Mouse (Mus musculus) kidney, postnatal 25 days (tissue): ENCODE measurements around the gene 1700020D05Rik.

Experiments used
- DNase-seq, 2 experiments: peaks; one replicate each; pipeline ENCODE4 v3.0.0; 2021; ENCODE audit warnings: mixed read lengths in 2 of 2

1700020D05Rik gene

DNA sequence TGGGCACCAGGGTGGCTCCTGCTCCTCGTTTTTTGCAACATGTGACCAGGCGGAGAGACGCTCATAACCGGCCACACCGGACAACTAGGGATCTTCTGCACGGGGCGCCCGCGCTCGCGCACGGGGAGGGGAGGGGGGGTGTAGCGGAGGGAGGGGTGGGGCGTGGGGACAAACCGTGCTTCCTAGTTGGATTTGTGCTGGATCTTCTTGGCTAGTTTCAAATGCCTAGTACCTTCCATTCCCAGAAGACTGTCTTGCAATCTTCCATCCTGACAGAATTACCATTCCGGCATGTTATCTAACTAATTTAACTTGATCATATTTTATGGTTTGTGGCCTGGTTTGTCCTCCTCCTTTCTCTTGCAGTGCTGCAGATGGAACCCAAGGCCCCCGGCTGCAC is at the start of gene 1700020D05Rik:
TSS of gene 1700020D05Rik (minus strand) at position 101 of the 400 bp plus-strand sequence.
- DNase-seq = no peak

DNA sequence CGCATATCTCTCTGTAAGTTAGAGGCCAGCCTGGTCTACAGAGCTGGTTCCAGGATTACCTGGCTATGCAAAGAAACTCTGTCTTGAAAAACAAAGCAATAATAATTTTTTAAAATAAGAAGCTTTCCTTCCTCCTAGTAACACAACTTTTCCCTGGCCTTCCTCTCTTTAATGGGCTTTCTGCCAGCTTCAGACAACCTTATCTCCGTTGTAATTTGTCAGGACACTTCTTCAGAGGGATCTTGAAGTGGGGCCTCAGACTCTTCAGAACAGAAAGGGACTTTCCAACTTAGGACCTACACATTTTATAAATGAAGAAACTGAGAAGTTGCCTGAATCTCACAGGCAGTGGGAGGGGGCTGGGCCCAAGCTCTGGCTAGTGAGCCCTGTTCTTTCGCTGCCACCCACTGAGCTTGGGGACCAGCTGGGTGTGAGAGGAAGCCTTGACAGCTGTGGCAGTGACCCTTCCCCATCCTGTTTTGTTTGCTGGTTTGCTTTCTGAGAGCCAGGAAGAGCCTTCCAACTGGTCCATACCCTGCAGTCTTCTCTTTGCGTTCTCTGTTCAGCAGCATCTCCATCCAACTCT is 44.0 kb upstream of the 1700020D05Rik start:
- no peak for DNase-seq

DNA sequence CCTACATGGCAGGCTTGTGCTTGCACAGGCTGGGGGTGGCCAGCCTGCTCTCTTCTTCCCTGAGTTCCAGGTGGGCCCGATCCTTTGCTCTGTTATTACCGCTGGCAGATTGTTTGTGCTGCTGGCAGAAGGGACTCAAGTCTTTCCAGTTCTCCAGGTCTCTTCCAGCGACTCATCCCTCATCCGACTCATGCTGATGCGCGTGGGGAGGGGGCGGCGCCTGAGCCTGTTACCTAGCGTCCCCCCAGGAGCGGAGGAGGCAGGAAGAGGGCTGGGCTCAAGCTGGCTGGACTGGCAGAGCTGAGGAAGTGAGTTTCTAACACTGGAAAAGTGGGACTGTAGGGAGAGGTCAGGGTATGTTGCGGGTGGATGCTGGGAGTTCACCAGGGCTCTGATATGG is 40.4 kb upstream of the 1700020D05Rik start:
- no peak for DNase-seq

DNA sequence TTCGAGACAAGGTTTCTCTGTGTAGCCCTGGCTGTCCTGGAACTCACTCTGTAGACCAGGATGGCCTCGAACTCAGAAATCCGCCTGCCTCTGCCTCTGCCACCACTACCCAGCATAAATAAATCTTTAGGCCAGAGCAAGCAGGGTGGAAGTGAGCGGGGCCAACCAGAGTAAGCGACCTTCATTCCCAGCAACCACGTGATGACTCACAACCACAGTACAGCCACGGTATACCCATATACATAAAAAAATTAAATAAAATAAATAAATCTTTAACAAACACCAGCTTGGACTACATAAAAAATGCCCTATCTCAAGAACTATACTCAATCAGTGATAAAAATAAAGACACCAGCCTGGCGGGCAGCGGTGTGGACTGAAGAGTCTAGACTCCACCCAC is 39.8 kb upstream of the 1700020D05Rik start:
- DNase-seq = no peak

DNA sequence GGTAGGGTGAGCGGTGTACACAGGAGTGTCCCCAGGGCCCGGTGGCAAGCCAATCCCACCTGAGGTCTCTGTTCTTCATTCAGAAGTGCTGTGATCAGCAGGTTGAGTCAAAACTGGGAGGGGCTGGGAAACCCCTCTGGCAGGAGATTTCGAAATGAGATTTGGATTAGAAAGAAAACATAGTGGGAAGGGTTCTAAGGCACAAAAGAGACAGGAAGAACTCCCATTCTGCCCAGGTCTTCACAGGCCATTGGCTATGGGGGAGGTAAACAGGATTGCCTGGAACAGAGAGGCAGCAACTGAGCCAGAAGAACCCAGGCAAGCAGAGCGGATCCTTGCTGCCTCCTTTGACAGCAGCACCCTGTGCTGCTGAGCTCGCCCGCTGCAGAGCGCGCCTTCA is 35.2 kb upstream of the 1700020D05Rik start:
- no peak for DNase-seq

DNA sequence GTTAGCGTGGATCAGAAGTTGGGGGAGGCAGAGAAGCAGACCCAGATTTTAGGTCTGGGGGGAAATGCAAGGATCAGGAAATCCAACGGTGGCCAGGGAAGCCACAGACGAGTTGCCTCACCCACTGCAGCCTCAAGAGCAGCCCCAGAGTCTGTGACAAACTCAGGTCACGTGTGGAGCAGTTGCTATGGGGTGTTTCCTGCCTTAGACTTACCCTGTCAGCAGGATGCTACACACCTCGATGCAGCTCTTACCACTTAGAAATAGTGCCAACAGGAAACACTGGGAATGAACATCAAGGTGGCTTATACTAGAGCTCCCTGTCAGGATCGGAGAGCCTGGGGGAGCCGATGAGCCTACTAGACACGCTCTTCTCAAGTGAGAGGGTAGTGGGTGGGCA is 28.9 kb upstream of the 1700020D05Rik start:
- no peak for DNase-seq

DNA sequence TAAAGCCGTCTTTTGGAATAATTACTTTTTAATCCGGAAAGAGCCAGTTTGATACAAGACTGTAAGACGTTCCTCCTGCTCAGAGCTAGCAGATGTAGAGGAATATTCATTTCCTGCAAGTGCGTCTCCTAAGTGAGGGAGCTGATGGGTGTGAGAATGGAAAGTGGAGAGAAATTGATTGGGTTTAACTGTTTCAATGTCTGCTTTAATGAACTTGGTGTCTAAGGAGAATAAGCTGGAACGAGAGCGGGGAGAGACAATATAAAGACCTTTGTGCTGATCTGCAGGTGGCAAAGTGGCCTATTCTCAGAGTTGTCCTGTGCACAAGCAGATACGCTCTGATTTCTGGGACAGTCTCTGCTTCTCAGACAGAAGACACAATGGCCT is 26.5 kb upstream of the 1700020D05Rik start:
- no peak for DNase-seq

DNA sequence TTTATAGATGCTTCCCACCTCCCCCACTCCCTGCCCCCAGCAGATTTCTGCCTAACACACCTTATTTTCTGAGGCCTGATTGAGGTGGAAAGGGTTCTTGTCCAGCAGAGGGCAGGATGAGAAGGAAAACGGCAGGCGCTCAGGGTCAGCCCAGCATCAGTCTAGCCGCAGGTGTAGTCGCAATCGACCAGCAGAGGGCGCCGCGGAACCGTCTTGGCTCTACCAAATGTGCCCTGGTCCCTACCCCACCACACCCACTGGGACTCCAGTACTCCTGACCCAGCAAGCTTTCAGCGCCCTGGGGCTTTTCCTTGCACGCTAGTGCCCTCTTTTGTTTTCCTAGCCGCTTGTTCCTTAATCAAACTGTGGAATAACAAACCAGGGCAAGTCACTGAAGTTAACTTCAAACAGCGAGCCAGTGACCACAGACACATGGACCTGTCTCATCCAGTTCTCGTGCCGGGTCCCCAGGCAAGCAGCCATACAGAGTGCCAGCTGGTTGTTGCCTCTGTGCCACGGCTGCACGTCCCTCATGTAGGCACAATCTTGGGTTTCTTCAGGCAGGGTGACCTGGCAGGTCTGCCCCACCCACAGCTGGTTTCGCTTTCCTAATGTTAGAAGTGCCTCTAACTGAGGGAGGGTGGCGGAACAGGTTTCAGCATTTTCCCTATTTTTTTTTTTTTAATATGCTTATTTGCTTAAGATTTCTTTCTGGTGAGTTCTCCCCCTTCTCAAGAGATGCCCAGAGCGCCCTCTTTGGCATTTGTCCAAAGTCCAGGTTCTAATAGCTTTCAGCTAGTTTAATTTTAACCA is 25.9 kb upstream of the 1700020D05Rik start:
- DNase-seq = peak; percentile 97 to 99

DNA sequence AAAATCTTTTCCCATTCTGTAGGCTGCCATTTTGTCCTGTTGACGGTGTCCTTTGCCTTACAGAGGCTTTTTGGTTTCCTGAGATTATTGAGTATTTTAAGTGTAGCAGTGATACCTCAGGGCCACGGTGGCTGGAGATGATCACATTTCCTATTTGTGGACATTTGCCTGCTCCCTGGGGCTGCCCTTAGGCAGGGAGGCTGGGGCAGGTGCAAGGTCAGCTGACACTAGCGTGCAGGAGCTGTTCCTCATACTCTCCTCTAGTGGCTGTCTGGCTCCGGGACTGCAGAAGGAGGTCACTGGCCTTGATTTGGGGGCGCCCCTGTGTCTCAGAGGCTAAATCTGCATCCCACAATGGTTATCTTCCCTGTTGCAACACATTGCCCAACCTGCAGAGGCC is 21.6 kb upstream of the 1700020D05Rik start:
- no peak for DNase-seq

DNA sequence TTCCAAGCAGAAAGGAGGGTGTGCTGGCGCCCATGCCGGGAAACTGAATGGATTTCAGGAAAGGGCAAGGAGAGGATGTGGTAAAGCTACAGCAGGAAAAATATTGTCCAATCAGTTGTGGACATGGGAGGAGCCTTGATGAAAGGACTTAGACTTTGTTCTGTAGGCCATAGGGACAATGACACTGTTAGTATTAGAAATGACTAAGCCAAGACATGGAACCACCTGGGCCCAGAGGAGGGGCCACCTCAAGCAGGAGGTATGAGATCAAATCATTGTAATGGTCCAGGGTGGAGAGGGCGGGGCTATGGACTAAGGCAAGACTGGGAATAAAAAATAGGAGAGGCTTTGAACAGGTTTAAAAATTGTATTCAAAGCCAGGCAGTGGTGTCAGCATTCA is 15.1 kb upstream of the 1700020D05Rik start:
- no peak for DNase-seq

DNA sequence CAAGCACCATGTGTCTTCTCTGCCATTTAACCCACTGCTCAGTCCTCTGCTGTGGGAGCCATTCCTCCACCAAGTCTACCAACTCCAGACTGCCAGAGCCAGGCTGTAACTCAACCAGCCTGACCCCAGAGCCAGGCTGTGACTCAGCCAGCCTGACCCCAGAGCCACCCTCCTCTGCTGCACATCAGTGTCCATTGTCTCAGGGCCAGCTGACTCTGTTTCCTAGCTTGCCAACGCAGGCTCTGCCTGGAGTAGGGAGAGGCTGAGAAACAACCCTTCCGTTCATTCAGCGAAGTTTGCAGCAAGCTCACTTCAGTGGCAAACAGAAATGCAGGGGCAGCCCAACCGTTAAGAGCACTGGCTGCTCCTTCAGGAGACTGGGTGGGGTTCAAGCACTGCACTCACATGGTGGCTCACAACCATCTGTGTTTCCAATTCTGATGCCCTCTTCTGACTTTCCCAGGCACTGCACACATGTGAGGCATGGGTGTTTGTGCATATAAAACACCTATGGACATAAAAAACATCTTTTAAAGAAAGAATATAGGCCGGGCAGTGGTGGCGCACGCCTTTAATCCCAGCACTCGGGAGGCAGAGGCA is 13.4 kb upstream of the 1700020D05Rik start:
- no peak for DNase-seq

DNA sequence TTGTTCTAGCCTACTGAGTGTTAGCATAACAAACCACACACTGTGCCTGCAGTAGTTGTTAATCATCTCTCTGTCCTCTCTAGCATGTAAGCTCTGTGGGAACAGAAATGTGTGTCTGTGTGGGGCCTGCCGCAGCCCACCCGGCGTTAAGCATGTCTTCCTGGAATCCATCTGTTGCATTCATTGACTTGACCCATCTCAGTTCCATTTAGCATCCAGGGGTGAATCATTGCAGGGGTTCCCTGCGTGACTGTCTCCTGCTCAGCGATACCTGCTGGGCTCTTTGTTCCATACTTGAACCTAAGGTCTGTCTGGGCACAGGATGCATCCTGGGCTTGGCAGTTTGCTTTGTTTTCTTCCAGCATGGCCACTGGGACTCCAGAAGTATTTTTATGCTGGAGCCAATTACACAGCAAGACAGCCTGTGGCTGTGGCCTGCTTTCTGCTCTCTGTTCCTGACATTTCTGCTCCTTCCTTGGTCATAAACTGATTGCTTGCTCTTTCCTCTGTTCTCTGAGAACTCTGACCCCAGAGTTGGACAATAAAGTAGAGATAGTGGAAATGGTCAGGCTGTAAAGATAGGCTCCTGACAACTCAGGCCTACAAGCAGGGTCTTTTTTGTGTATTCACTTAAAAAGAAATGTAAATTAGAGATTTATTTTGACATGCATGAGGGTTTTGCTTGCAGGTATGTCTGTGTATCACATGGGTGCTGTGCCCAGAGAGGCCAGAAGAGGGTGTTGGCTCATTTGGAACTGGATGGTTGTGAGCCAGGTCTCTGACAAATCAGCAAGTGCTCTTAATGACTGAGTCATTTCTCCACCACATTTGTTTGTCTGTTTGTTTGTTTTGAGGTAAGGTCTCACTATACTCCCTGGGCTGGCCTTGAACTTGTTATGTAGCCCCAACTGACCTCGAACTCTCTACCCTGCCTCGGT is 12.5 kb upstream of the 1700020D05Rik start:
- no peak for DNase-seq

DNA sequence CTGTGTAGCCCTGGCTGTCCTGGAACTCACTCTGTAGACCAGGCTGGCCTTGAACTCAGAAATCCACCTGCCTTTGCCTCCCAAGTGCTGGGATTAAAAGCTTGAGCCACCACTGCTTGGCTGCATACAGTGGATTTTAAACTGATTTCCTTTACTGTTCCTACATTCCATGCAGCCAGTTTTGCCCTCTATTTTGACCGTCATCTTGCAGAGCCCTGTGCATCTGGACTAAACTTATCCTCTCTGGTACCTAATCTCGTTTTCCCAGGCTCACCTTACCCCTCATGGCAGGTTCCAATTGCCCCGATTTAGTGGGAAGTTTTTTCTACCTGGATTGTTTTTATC is 9.4 kb upstream of the 1700020D05Rik start:
- no peak for DNase-seq

DNA sequence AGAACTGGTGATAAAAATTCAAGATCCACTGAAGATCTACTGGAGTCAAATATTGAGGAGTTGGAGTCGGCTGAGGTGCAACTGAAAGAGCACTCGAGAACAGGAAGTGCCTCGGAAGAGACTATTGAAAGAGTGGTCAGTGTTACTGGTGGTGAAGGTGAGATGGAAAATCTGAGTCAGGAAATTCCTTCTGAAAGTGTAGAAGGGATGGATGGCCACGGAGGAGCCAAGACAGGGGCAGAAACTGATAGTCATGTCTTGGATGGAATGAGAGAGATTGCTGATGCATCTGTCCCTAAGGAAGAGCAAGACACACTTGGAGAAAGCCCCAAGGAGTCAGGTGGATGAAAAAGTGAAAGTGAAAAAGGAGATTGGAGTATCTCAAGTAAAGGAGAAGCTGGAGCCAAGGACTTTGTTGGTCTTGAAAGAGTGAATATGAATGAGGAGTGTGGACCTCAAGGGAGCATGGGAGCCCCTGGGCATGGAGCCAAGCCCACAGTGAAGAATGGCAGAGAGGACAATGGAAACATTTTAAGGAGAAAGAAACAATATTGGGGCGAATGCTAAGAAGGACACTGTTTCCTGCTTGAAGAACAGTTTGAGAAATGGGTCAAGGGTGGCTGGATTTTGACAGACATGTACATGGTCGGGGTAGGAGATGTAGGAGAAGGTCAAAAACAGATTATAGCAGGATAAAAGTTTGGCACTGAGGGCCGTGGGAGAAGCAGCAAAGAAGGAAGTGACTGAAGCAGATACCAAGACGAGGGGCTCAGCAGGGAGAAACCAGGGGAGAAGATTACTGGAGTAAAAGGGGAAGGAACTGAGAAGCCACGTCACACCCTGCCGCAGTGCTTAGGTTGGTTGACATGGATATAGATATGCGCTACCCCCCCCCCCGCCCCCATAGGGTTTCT is 8.8 kb upstream of the 1700020D05Rik start:
- no peak for DNase-seq

DNA sequence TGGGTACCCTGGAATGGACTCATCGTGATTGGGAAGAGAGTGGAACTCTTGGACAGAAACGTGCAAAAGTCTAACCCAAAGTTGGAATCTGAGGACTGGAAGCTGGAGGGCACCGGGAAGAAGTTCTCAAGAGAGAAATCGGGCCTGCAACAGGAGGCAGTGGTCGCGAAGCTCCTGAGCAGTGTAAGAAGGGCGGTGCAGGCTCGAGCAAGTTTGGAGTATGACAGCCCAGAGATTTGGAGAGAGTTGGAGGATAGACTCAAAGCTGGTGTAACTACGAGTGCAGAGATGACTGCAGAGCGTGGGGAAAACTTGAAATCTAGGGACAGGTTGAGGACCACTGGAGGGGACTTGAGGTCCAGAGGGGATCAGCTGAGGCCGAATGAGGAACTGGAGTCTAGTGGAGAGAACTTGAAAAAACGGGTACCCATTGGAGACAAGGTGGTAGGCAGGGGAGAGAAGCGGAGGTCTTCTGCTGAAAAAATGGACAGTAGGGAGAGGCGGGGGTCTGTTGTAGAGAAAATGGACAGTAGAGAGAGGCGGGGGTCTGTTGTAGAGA is 7.6 kb upstream of the 1700020D05Rik start:
- no peak for DNase-seq

DNA sequence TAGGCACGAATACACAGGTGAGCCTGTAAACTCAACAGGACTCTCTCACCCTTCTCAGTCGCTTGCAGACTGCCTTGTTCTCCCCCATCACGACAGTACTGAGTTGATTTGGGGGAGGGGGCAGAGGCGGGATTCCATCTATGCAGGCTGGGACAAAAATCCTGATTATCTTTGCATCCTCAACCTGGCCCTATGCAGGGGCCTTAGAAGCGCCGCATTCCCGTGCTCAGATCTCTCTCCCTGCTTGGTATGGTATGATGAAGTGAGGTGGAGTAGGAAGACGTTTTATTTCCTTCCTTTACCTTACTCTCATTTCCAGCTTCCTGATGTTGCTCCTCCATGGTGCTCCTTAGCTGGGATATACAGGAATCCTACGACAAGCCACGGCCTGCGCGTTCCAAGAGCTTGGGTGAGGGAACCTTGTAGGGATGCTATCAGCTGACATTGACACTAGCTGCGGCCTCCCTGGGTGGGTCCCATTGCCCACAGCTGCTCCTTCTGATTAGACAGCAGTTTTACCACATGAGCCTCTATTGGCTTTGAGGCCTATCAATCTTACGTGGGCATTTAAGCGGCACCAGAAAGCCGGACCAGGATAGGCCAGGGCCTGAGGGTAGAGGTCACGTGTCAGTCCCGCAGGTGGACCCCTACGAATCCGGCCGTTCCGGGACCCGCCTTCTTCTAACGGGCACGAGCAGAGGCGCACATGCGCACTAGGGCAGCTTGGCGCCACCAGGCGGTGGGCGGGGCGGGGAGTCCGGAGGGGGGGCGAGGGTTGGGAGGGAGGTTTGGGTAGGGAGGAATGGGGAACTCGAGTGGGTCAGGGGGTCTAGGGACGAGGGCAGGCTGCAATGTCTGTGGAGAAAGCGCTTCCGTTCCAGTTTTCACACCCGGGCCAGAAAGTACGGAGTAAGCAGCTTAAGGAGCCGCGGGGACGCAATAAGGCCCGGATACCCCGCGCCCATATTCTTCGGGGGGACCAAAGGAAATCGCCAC is 6.7 kb upstream of the 1700020D05Rik start, which contains the start of gene Snx32:
TSS of gene Snx32 (minus strand) at position 508 of the 996 bp plus-strand sequence.
- peak; percentile 99 to 100 for DNase-seq

DNA sequence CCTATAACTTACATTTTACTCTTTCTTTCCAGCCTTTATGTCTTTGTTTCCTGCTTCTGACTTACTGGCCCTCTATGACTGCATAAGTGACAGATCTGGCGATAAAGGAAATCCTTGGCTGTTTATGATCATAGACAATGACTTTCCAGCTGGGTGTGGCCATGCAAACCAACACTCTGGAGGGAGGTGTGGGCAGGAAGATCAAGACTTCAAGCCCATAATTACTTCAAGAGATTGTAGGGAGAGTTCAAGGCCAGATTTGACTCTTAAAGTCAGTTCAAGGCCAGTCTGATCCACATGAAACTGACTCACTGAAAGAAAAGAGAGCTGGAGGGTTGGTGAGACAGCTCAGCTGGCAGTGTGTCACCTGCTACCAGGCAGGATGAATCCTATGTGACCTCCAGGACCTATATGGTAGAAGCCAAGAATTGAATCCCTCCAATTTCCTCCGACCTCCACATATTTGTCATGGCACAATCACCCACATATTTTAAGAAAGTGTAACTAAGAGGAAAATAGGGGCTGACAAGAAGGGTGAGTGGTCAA is 3.2 kb downstream of the 1700020D05Rik start:
- no peak for DNase-seq

DNA sequence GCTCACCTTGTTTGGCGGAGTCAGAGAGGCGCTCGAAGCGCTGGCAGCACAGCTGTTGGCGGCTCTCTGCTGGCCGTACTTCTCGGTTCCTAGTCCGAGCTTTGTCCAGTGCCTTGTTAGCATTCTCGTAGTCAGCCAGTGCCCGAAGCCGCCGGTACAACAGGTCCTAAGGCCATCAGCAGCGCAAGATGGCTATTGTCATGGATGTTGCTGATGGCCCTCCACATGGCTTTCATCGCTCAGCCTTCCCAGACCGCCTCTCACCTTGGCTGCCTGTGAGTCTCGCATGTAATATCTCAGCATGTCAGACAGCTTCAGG is 7.6 kb downstream of the 1700020D05Rik start:
- DNase-seq = no peak

DNA sequence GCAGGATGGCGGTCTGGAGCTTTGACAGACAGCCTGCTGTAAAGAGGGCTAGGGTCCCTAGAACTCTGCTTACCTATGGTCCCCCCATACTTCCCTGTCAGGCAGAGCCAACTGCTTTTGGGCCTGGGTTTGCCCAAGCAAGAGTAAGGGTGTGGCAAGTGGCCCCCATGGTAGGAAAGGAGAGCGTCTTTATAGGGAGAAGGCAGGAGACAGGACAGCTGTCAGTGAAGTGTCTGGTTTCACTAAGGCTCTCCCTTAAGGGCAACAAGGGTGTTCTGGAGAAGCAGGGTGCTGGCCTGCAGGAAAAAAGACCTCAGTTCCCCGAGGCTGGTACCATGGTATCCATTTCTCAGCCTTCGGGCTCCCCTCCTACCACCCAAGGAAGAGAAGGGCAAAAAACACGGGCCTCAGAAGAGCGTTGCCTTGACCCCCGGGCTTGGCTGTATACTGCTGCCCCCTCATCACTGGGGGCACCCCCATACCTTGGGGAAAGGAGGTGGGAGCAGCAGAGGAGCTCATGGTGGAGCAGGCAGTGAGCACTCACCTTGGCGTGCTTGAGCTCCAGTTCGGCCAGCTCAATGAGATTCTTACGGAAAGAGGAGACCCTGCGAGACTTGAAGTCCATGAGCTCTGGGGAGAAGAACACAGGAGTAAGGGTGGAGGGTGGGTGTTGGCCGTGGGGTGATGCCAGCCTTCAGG is 8.1 kb downstream of the 1700020D05Rik start:
- DNase-seq = no peak

DNA sequence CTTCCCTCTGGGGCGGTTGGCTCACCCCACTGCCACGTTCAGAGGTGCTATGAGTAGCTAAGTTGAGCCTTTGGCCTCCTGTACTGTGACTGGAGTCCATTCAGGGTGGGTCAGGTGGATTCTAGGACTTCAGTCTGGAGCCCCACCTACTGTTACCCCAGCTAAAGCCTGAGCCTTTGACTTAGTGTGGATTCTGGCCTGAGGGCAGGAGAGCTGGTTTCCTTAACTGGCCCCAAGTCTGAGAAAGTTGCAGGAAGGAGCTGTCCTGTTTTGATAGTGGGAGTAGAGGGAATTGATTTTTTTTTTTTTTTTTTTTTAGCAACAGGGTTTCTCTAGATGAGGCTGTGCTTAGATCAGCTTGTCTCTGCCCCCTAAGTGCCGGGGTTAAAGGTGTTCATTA is 9.3 kb downstream of the 1700020D05Rik start:
- peak; percentile 57 to 87 for DNase-seq
